Mouse (Mus musculus) heart, postnatal 0 days (tissue): ENCODE data around the gene Gm17535.
"Not testable (repeated sequence)": the region's sequence is repeated elsewhere in the genome, so short reads cannot be mapped to it uniquely, and the experiment has no call there.

Experiments used
- CTCF ChIP-seq: IDR thresholded peaks from 2 replicates; pipeline ENCODE4 v1.5.1; 2016; ENCODE audit warnings: antibody characterized with exemption, control low read depth, low read depth
- EP300 ChIP-seq: IDR thresholded peaks from 2 replicates; pipeline ENCODE4 v1.6.1; 2016; ENCODE audit warnings: antibody characterized with exemption, low read depth

- not testable (repeated sequence) for TF ChIP-seq CTCF, EP300
These were observed 3.8 kb downstream of the Gm17535 start for GRCm38 (mm10) chr9:3038161-3038560.
